ENCODE assay signal across 8 mouse cellular contexts in the genomic region with DNA sequence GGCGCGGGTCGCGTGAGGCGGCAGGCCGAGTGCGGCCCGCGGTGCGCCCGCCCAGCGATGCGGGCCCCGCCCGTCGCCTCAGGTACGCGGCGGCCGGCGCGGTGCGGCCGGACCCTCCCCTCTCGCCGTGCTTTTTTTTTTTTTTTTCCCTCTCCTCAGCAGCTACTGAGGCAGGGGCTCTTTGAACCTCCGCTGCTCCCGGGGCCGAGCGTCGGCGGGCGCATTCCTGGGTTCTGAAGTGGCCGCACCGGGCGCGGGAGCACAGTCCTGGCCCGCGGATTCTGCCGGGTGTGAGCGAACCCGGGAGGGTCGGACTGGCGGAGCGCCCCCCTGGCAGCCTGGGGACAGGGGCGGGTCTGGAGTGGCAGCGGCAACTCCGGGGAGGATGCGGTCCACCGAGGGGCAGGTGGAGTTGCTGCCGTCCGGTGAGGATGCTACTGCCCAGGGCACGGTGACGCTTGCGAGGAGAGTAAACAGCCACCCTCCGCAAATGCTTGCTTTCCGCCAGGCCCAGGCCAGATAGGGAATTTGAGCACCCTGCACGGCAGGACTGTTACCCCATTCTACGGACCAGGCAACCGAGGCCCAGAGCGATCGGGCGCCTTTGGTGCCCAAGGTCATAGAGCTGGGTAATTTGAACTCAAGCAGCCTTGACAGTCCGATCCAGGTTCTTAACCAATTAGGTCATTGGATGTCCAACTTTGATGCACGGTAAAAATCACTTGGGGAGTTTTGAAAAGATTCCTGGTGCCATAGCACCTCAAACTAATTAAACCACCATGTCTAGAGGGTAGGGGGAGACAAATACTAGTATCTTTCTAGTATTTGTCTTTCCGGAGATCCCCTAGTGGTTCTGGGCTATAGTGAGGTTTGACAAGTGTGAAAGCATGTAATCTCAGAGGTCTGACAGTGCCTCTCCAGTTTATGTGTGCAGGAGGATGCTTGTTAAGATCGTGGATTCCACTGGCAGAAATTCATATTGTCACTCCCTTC. TPM values are rescaled to one million over a fixed set of nuclear protein-coding genes. Genes with fewer than 3 reads are reported as not detected.
A peak's percentile ranks its signal among the peaks of the same experiment; 100 is the strongest.
DNase-seq lines count a peak whose midpoint lies in the region; ATAC-seq and TF ChIP-seq lines count a peak whose summit lies in the region.

No protein-coding gene starts in this region.

- H3K27me3 ChIP-seq in embryonic facial prominence, embryonic 15.5 days = no peaks in the 10 kb centered on the region
- peaks cover 3% of the 10 kb centered on the region; the same call in 1 of the 2 replicates for H3K27me3 ChIP-seq in heart, embryonic 15.5 days

- TF ChIP-seq POLR2A in bone marrow macrophage, adult 2 months (IDR thresholded peaks at IDR 0.05; ENCODE audit: borderline replicate concordance, low read depth, low read length) = no peak

- TF ChIP-seq CTCF in bone marrow macrophage, adult 2 months (IDR thresholded peaks at IDR 0.05; ENCODE audit: low read depth, low read length) = no peak

- H3K27ac ChIP-seq in ES-E14 (ENCODE audit: insufficient read depth, low read depth, low read length, poor library complexity, severe bottlenecking) = peak overlapping the region; percentile 32
- H3K27ac ChIP-seq in bone marrow macrophage, adult 2 months (ENCODE audit: insufficient read depth, low read depth, low read length) = no peak overlapping the region
- H3K27ac ChIP-seq in embryonic facial prominence, embryonic 15.5 days (replicated peaks) = peak overlapping the region; percentile 84
- peak overlapping the region; percentile 91 for H3K27ac ChIP-seq in heart, embryonic 15.5 days

- H3K9me3 ChIP-seq in ES-E14 (ENCODE audit: control insufficient read depth, insufficient read depth, low read depth, low read length) = no peaks in the 10 kb centered on the region
- H3K9me3 ChIP-seq in embryonic facial prominence, embryonic 15.5 days (replicated peaks) = no peaks in the 10 kb centered on the region
- H3K9me3 ChIP-seq in heart, embryonic 15.5 days (replicated peaks) = no peaks in the 10 kb centered on the region

- H3K4me3 ChIP-seq in ES-E14 (ENCODE audit: insufficient read depth in 1 of 2, low read depth in 1 of 2, low read length in 2 of 2, poor library complexity in 1 of 2, severe bottlenecking in 1 of 2) = peak overlapping the region; percentile 77 to 88
- H3K4me3 ChIP-seq in bone marrow macrophage, adult 2 months (ENCODE audit: insufficient read depth, low read length) = peak overlapping the region; percentile 71
- H3K4me3 ChIP-seq in embryonic facial prominence, embryonic 15.5 days (replicated peaks) = peak overlapping the region; percentile 89
- peak overlapping the region; percentile 97 for H3K4me3 ChIP-seq in heart, embryonic 15.5 days

- H3K4me1 ChIP-seq in ES-E14 (ENCODE audit: control insufficient read depth in 2 of 2, insufficient read depth in 2 of 2, low read length in 2 of 2, poor library complexity in 1 of 2) = peaks cover 0 to 4% of the 10 kb centered on the region in 2 experiments; a peak in 1 of 4 replicates
- peaks cover 34% of the 10 kb centered on the region for H3K4me1 ChIP-seq in bone marrow macrophage, adult 2 months (ENCODE audit: control insufficient read depth, insufficient read depth, low read length)
- H3K4me1 ChIP-seq in embryonic facial prominence, embryonic 15.5 days = peaks cover 21% of the 10 kb centered on the region
- peaks cover 27% of the 10 kb centered on the region for H3K4me1 ChIP-seq in heart, embryonic 15.5 days (replicated peaks)

- in situ Hi-C loops in ES-E14 (cut with MboI; ENCODE audit: low sequenced_read_pairs in 2 of 2, unreplicated experiment in 2 of 2) = no loop called here

- DNase-seq in ES-E14 (ENCODE audit: low read depth, low spot score) = no peak
- DNase-seq in kidney, postnatal 25 days = peak; percentile 22 to 64
- peak; percentile 53 to 54 for DNase-seq in right cerebral cortex, postnatal 10 days (ENCODE audit: low spot score in 2 of 2)
- DNase-seq in urinary bladder, postnatal 10 days (ENCODE audit: low spot score) = peak; percentile 11

- WGBS in embryonic facial prominence, embryonic 15.5 days = 1% methylated on average over 57 of the region's 67 CpGs
- under 1% methylated on average over 54 of the region's 67 CpGs for WGBS in heart, embryonic 15.5 days

- peak; percentile 67 for ATAC-seq in embryonic facial prominence, embryonic 15.5 days (ENCODE audit: insufficient number of reproducible peaks, low FRiP score, low TSS enrichment, low read depth)
- peak; percentile 68 for ATAC-seq in heart, embryonic 15.5 days (replicated peaks; ENCODE audit: insufficient number of reproducible peaks, insufficient read depth, low FRiP score, low read depth)
- ATAC-seq in megakaryocyte, adult 5-6 weeks (ENCODE audit: poor library complexity, severe bottlenecking) = peak; percentile 16

- H3K9ac ChIP-seq in ES-E14 (ENCODE audit: insufficient read depth, low read depth, low read length, poor library complexity, severe bottlenecking) = peak overlapping the region; percentile 96
- peak overlapping the region; percentile 85 for H3K9ac ChIP-seq in embryonic facial prominence, embryonic 15.5 days
- H3K9ac ChIP-seq in heart, embryonic 15.5 days = peak overlapping the region; percentile 90

- H3K36me3 ChIP-seq in ES-E14 (ENCODE audit: control insufficient read depth, insufficient read depth, low read length, poor library complexity, severe bottlenecking) = no peaks in the 10 kb centered on the region
- no peaks in the 10 kb centered on the region for H3K36me3 ChIP-seq in embryonic facial prominence, embryonic 15.5 days
- no peaks in the 10 kb centered on the region for H3K36me3 ChIP-seq in heart, embryonic 15.5 days

- peak overlapping the region; percentile 88 for H3K4me2 ChIP-seq in embryonic facial prominence, embryonic 15.5 days (replicated peaks)
- H3K4me2 ChIP-seq in heart, embryonic 15.5 days = peak overlapping the region; percentile 93

TF ChIP-seq in ES-E14, 5 proteins besides CTCF, POLR2A, EP300 and RAD21:
- TF ChIP-seq ZNF384 (IDR thresholded peaks at IDR 0.05; ENCODE audit: low read depth, low read length) (peak; percentile 95), MAFK (IDR thresholded peaks at IDR 0.05; ENCODE audit: insufficient read depth, low read depth, low read length) (no peak)
TF ChIP-seq in ES-E14: peak in this region for 1.

RNA-seq across cellular contexts. Expression of a gene that starts 0.7 kb away (rescaled TPM):
- 20.3 and 23.0 TPM in 2 replicates for total RNA-seq in ES-E14 (2012; rRNA removed)
- polyA plus RNA-seq in bone marrow macrophage, adult 2 months (2012; ENCODE audit: insufficient read depth, insufficient read length, missing spikeins) = 21.2 and 27.0 TPM in 2 replicates
- 17.5 and 18.1 TPM in 2 replicates for polyA plus RNA-seq in embryonic facial prominence, embryonic 15.5 days (2015; fragmentation: Nextera tagmentation; extraction: Ambion mirVana)
- polyA plus RNA-seq in heart, embryonic 15.5 days (2015; fragmentation: Nextera tagmentation; extraction: Ambion mirVana) = 11.0 and 12.7 TPM in 2 replicates
- 45.3 and 45.4 TPM in 2 replicates for total RNA-seq in megakaryocyte, adult 5-6 weeks (2015)
- 29.7 and 32.2 TPM in 2 replicates for total RNA-seq in megakaryocyte, adult 5-6 weeks (2017)

RNA-seq across cellular contexts. Expression of a gene that starts 34.9 kb away (rescaled TPM):
- 15.9 and 25.2 TPM in 2 replicates for total RNA-seq in ES-E14 (2012; rRNA removed)
- polyA plus RNA-seq in bone marrow macrophage, adult 2 months (2012; ENCODE audit: insufficient read depth, insufficient read length, missing spikeins) = 1.2 and 1.9 TPM in 2 replicates
- 3.9 and 9.2 TPM in 2 replicates for polyA plus RNA-seq in embryonic facial prominence, embryonic 15.5 days (2015; fragmentation: Nextera tagmentation; extraction: Ambion mirVana)
- 0.64 and 3.9 TPM in 2 replicates for polyA plus RNA-seq in heart, embryonic 15.5 days (2015; fragmentation: Nextera tagmentation; extraction: Ambion mirVana)
- not detected in 2 replicates for total RNA-seq in megakaryocyte, adult 5-6 weeks (2015)
- total RNA-seq in megakaryocyte, adult 5-6 weeks (2017) = 0.08 TPM in 1 of 2 replicates, not detected in the other

Comparison
In these comparisons a context has a peak if more than half of its experiments do, and no peak if none do; other contexts are left out.
1. ATAC-seq: peak in every context shown above with its lines; median percentile 68 in heart, embryonic 15.5 days; 67 in embryonic facial prominence, embryonic 15.5 days; 16 in megakaryocyte, adult 5-6 weeks.